Mouse (Mus musculus) heart, embryonic 15.5 days (tissue): ENCODE data around the gene Glyr1. TPM values are rescaled to one million over a fixed set of nuclear protein-coding genes. Genes with fewer than 3 reads are reported as not detected.

Source experiments
- ATAC-seq: fragments of 200-750 bp; cut with Nextera tagmentation; replicated peaks from 2 replicates; pipeline ENCODE4 v1.8.0; 2017; ENCODE audit warnings: low read depth, moderate TSS enrichment; ENCODE audit not compliant: insufficient number of reproducible peaks, insufficient read depth, low FRiP score
- H3K27ac ChIP-seq: fragments of 300-500 bp; sonication (generic); 2 replicates; pipeline ENCODE4 v1.5.1; 2015; ENCODE audit warnings: mild to moderate bottlenecking, inconsistent platforms
- H3K27me3 ChIP-seq: fragments of 300-500 bp; sonication (generic); 2 replicates; pipeline ENCODE4 v1.6.1; 2015; ENCODE audit warnings: inconsistent platforms
- H3K36me3 ChIP-seq: fragments of 300-500 bp; sonication (generic); 2 replicates; pipeline ENCODE4 v1.6.1; 2015; ENCODE audit warnings: mild to moderate bottlenecking, inconsistent platforms
- H3K4me1 ChIP-seq: fragments of 300-500 bp; sonication (generic); replicated peaks from 2 replicates; pipeline ENCODE4 v1.6.1; 2015; ENCODE audit warnings: inconsistent platforms
- H3K4me2 ChIP-seq: fragments of 300-500 bp; sonication (generic); 2 replicates; pipeline ENCODE4 v1.6.1; 2015; ENCODE audit warnings: inconsistent platforms, mild to moderate bottlenecking, moderate library complexity
- H3K4me3 ChIP-seq: fragments of 300-500 bp; sonication (generic); 2 replicates; pipeline ENCODE4 v1.5.1; 2015; ENCODE audit warnings: mild to moderate bottlenecking, inconsistent platforms
- H3K9ac ChIP-seq: fragments of 300-500 bp; sonication (generic); 2 replicates; pipeline ENCODE4 v1.6.1; 2015; ENCODE audit warnings: mild to moderate bottlenecking, inconsistent platforms
- H3K9me3 ChIP-seq: fragments of 300-500 bp; sonication (generic); replicated peaks from 2 replicates; pipeline ENCODE4 v1.6.1; 2016; ENCODE audit warnings: inconsistent platforms
- WGBS: fragments of 180-500 bp; shearing (Covaris S2); methylation state at CpG from one replicate; pipeline ENCODE4 v1.1.7; 2015; ENCODE audit warnings: mixed read lengths; 5-methylcytosine and 5-hydroxymethylcytosine counted together
- polyA plus RNA-seq: library from polyadenylated mRNA; unstranded; fragments of >200 nt; fragmentation: Nextera tagmentation; extraction: Ambion mirVana; gene quantifications from 2 replicates; pipeline ENCODE4 v1.2.1, GENCODE M21; 2015

Glyr1 gene
- polyA plus RNA-seq, 1 experiment from 2014 or later: 78.8 TPM

DNA sequence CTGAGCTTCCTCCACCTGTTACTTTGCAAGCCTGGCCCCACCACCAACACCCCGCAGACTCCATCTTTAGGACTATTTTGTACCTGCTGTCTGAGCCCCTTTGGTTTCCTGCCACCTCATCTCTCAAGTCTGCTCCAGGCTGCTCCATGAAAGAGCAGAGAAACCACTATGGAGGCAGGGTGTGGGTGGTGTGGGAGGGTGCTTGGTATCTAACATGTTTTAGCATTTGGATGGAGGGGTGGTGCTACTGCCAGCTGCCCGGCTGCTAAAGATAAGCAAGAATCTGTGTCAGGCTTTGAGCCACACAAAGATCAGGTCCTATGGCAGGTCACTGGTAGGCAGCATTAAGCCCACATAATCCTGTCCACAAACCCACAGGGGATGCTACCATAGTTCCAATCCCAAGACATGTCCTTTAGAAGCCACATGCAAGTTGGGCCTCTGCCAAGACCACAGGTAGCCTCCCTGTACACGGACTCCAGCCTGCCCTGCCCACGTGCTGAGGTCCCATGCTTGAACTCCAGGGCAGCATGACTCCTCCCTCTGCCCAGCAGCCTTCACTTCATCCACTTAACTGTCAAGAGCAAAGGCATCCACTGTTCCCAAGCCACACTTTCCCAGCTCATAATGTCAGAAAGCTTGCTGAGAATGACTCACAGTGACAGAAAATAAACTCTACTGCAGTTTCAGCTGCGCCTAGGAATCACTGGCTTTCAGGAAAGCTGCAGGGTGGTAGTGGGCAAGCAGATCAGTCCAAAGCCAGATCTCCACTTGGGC is 71.2 kb downstream of the Glyr1 start:
- WGBS: 35% methylated on average over 5 of the region's 5 CpGs
- ATAC-seq: peak; percentile 77
- peak overlapping the region; percentile 30; the same call in 1 of the 2 replicates for H3K4me2 ChIP-seq
- no peaks in the 10 kb centered on the region for H3K36me3 ChIP-seq
- H3K9ac ChIP-seq: no peak overlapping the region
- no peaks in the 10 kb centered on the region for H3K27me3 ChIP-seq
- H3K4me3 ChIP-seq: no peak overlapping the region
- H3K9me3 ChIP-seq: no peaks in the 10 kb centered on the region
- H3K27ac ChIP-seq: peak overlapping the region; percentile 80
- peaks cover 20% of the 10 kb centered on the region for H3K4me1 ChIP-seq

DNA sequence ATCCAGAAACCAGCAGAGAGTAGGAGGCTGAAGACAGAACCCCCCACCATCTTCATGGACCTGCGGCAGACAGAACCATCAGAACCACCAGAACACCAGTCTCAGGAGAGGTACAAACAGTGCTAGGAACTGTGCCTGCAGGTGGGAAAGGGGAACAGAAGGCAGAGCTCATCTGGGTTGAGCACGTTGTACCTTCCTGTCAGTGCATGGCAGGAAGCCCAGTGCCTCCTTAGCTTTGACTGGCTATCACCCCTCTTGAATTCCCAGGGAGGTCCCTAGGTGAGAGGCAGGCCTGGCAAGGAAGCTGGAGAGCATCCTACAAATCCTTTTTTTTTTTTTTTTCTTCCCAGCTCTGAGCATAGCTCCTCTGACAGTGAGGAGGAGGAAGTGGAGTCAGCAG is 73.5 kb downstream of the Glyr1 start:
- no peak overlapping the region for H3K4me3 ChIP-seq
- no peak for ATAC-seq
- H3K9me3 ChIP-seq: no peaks in the 10 kb centered on the region
- peaks cover 26% of the 10 kb centered on the region for H3K4me1 ChIP-seq
- WGBS: 65% methylated on average over 2 of the region's 2 CpGs
- no peak overlapping the region for H3K4me2 ChIP-seq
- H3K36me3 ChIP-seq: no peaks in the 10 kb centered on the region
- no peaks in the 10 kb centered on the region for H3K27me3 ChIP-seq
- H3K9ac ChIP-seq: no peak overlapping the region
- H3K27ac ChIP-seq: no peak overlapping the region

DNA sequence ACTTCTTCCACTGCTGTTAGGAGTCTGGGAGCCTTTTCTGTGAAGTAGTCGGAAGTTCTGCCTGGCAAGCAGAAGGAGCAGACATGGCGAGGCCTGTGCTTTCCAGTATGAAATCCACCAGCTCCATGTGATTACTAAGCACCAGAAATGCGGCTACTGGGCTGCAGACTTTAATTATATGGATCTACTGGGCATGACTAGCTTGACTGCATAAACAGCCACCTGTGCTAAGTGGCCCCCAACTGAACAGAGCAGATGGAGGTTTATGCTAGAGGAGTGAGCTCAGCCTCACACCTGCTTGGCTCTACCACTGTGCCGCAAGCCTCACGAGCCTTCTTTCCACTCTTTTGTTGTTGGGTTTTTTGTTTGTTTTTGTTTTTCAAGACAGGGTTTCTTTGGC is 75.1 kb downstream of the Glyr1 start:
- WGBS: 81% methylated on average over 5 of the region's 5 CpGs
- no peaks in the 10 kb centered on the region for H3K9me3 ChIP-seq
- H3K27me3 ChIP-seq: no peaks in the 10 kb centered on the region
- H3K27ac ChIP-seq: no peak overlapping the region
- no peak for ATAC-seq
- no peaks in the 10 kb centered on the region for H3K36me3 ChIP-seq
- H3K4me3 ChIP-seq: no peak overlapping the region
- peaks cover 21% of the 10 kb centered on the region for H3K4me1 ChIP-seq
- H3K9ac ChIP-seq: no peak overlapping the region
- no peak overlapping the region for H3K4me2 ChIP-seq

DNA sequence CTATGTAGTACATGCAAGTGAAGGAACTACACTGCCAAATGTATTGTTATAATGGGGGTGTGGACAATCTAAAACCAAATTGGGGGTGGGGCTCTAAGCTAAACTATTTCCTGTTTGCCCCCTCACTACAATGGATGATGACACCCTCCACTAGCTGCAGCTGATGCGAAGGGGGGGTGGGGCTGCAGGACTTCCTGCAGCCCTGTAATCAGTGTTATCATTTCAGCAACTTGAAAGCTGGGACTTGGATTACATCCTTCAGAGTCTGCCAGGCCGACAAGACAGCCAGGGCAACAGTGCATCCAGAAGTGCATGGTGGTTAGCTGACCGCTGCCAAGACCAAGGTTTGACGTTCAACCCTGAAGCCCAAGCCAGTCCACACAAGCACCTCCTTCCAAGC is 78.0 kb downstream of the Glyr1 start:
- H3K9ac ChIP-seq: no peak overlapping the region
- no peak overlapping the region for H3K4me3 ChIP-seq
- ATAC-seq: no peak
- 44% methylated on average over 4 of the region's 4 CpGs for WGBS
- no peaks in the 10 kb centered on the region for H3K27me3 ChIP-seq
- H3K36me3 ChIP-seq: no peaks in the 10 kb centered on the region
- no peak overlapping the region for H3K4me2 ChIP-seq
- 0 out of 2 replicates have a peak overlapping the region, but pooled peaks have one; percentile 4 for H3K27ac ChIP-seq
- H3K9me3 ChIP-seq: no peaks in the 10 kb centered on the region
- 0 out of 2 replicates have a peak, but pooled peaks cover 6% of the 10 kb centered on the region for H3K4me1 ChIP-seq

DNA sequence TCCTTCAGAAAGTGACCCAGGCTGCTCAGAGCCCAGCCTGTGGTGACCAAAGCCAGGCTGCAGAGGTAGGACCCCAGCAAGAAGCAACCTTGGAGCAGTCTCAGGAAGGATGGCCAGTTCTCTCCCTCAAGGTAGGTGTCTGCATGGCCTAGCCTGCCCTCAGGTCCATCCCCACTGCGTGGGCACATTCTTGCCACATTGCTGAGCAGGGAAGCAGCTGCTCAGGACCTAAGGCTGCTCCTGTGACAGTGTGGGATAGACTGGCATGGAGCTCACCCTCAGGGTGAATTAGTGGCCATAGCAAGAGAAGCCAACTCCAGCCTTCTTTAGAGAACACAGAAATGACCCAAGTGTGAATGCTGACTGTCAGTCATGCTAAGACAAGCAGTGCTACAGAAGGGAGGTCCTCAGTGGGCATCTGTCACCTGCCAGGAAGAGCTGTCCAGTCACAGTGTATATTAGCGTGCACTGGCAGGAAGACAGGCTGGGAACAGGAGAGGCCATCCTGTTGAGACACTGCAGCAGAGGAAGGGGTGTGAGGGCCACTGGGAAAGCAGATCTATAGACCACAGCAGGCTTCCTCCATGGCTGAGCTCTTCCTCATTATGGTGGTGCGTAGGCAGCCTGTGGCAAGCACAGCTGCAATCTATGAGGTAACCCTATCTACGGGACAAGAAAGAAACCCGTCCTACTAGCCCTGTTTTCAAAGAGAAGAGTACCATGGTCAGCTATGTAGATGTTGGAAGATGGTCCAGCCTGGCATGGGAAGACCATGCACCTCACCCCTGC is 80.4 kb downstream of the Glyr1 start:
- 71% methylated on average over 5 of the region's 5 CpGs for whole genome bisulfite sequencing

DNA sequence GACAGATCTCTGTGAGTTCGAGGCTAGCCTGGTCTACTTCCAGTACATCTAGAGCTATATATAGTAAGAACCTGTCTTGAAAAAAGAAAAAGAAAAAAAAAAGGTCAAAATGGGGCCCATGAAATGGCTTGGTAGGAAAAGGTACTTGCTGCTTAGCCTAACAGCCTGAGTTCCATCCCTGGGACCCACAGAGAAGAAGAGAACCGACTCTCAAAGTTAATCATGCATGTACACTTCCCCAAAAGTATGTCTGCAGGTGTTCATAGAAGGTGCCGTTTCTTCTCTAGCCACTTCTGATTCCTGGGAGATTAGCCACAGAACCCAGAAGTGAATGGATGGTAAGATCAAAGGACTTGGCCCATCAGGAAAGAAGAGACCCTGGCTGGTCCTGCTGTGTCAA is 81.2 kb downstream of the Glyr1 start:
- Histone ChIP-seq H3K27ac (no peak overlapping the region), H3K9me3 (no peaks in the 10 kb centered on the region), H3K4me3 (no peak overlapping the region), H3K9ac (no peak overlapping the region), H3K27me3 (no peaks in the 10 kb centered on the region), H3K4me2 (no peak overlapping the region), H3K36me3 (no peaks in the 10 kb centered on the region), H3K4me1 (peaks cover 14% of the 10 kb centered on the region)
- 71% methylated on average over 3 of the region's 3 CpGs for WGBS
- ATAC-seq: no peak

More for the DNA sequence above, 80.4 kb downstream of the Glyr1 start:
- Histone ChIP-seq H3K36me3 (no peaks in the 10 kb centered on the region), H3K4me2 (no peak overlapping the region), H3K9ac (no peak overlapping the region), H3K27me3 (no peaks in the 10 kb centered on the region), H3K27ac (no peak overlapping the region), H3K4me1 (peaks cover 13% of the 10 kb centered on the region), H3K9me3 (no peaks in the 10 kb centered on the region), H3K4me3 (no peak overlapping the region)
- no peak for ATAC-seq

DNA sequence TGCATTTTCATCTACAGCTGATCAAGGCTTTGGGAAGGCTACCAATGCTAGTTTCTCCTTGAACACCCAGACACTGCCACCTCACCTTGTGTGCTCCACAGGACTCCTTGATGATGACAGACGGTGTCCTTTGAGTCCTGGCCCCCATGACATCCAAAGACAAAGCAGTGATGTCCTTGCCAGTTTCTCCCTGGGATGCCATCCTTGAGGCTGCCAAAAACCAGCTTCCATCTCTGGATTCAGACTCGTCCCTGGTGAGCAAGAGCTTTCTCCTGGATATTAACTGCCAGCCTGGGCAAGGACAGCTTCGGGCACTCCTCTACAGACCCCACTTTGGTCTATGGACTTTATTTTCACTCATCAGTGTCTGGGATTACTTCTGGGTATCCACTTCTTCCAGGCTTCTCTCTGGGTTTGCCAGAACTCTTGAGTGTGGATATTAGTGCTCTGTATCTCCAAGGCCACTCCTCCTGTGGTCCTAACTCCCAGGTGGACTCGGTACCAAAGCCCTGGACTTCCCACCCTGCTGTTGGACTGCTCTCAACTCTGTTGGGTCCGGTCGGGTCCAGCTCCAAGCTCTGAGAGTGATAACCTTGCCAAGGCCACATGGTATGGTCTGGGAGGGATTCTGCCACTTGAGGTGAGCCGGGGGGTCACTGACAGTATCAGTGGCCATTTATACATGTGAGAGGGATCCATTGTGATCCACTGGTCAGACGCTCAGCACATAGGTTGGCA is 84.1 kb downstream of the Glyr1 start:
- Histone ChIP-seq H3K4me1 (peaks cover 19% of the 10 kb centered on the region), H3K4me3 (peak overlapping the region; percentile 100; the same call in 1 of the 2 replicates), H3K4me2 (peak overlapping the region; percentile 89; the same call in 1 of the 2 replicates)

DNA sequence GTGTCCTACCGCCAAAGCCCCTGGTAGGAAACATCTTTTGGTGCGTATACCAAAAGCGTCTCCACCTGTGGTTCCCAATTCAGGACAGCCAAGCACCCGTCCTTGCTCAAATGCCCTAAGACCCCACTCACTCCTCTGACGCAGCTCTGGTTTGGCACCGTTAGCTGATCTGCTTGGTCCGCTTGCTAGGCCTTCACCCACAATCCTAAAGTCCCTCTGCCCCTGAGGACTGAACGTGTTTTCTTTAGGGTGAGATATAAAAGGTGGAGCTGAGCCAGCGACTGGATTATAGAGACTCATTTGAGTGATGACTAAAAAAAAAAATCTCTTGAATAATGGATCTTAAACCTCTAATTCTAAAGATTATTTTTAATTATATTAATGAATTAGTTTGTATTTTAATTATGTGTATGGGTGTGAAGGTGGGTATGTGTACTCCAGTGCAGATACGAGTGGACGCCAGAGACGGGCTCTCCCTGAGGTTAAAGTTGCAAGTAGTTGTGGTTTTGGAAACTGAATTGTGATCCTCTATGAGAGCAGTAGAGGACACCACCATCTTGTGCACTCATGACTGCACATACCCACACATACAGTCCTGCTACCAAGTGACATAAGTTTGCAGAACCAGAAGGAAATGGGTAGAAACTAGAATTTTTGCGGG is 84.8 kb downstream of the Glyr1 start:
- Histone ChIP-seq H3K9ac (peak overlapping the region; percentile 94), H3K4me1 (peaks cover 19% of the 10 kb centered on the region), H3K4me2 (peak overlapping the region; percentile 89), H3K9me3 (no peaks in the 10 kb centered on the region), H3K27me3 (no peaks in the 10 kb centered on the region), H3K27ac (peak overlapping the region; percentile 86), H3K36me3 (no peaks in the 10 kb centered on the region; the same call in 1 of the 2 replicates), H3K4me3 (peak overlapping the region; percentile 100)
- 18% methylated on average over 13 of the region's 13 CpGs for WGBS
- ATAC-seq: 0 out of 2 replicates have a peak, but pooled peaks have one; percentile 2

More for the DNA sequence above, 84.1 kb downstream of the Glyr1 start:
- Histone ChIP-seq H3K27ac (no peak overlapping the region), H3K9me3 (no peaks in the 10 kb centered on the region), H3K36me3 (no peaks in the 10 kb centered on the region; the same call in 1 of the 2 replicates), H3K9ac (no peak overlapping the region), H3K27me3 (no peaks in the 10 kb centered on the region)
- ATAC-seq: no peak
- WGBS: 87% methylated on average over 8 of the region's 8 CpGs
